Mouse (Mus musculus) kidney, adult 2 months (tissue): Measurements from ENCODE around the gene Arpc2.

Experiments used
- CTCF ChIP-seq: fragments of 200-500 bp; conservative IDR thresholded peaks from 2 replicates; pipeline ENCODE4 v1.5.1; 2011; ENCODE audit warnings: low read depth, mild to moderate bottlenecking, control low read depth, low read length, moderate library complexity, mixed read lengths; ENCODE audit not compliant: insufficient read depth, insufficient read length
- POLR2A ChIP-seq: fragments of 200-500 bp; IDR thresholded peaks from one replicate; pipeline ENCODE4 v1.6.1; 2011; ENCODE audit warnings: low read depth, low read length, control low read depth

GRCm38 (mm10) chr1:74199046-74199445, 36.8 kb upstream of the Arpc2 start:
- no peak for TF ChIP-seq CTCF
- TF ChIP-seq POLR2A = no peak
